Mouse (Mus musculus) hindbrain, embryonic 11.5 days (tissue): ENCODE results near the gene Muc3. TPM values are rescaled to one million over a fixed set of nuclear protein-coding genes. Genes with fewer than 3 reads are reported as not detected.

Experiments
- ATAC-seq: fragments of 200-750 bp; cut with Nextera tagmentation; 2 replicates; pipeline ENCODE4 v1.8.0; 2017; ENCODE audit warnings: mild to moderate bottlenecking, moderate TSS enrichment, moderate library complexity; ENCODE audit not compliant: low FRiP score
- DNase-seq: peaks from one replicate; pipeline ENCODE4 v3.0.0-alpha.2; 2015; ENCODE audit warnings: low spot score
- H3K27ac ChIP-seq: fragments of 300-500 bp; sonication (generic); 2 replicates; pipeline ENCODE4 v1.5.1; 2014; ENCODE audit warnings: mild to moderate bottlenecking, low read depth, low read length
- H3K27me3 ChIP-seq: fragments of 300-500 bp; sonication (generic); 2 replicates; pipeline ENCODE4 v1.6.1; 2014; ENCODE audit warnings: mild to moderate bottlenecking, low read length, moderate library complexity, mixed read lengths; ENCODE audit not compliant: control insufficient read depth, insufficient read depth
- H3K36me3 ChIP-seq: fragments of 300-500 bp; sonication (generic); 2 replicates; pipeline ENCODE4 v1.6.1; 2014; ENCODE audit warnings: mild to moderate bottlenecking, low read length, moderate library complexity, mixed read lengths; ENCODE audit not compliant: control insufficient read depth, insufficient read depth
- H3K4me1 ChIP-seq: fragments of 300-500 bp; sonication (generic); replicated peaks from 2 replicates; pipeline ENCODE4 v1.6.1; 2014; ENCODE audit warnings: low read length, mixed read lengths; ENCODE audit not compliant: control insufficient read depth, insufficient read depth
- H3K4me2 ChIP-seq: fragments of 300-500 bp; sonication (generic); replicated peaks from 2 replicates; pipeline ENCODE4 v1.6.1; 2014; ENCODE audit warnings: mild to moderate bottlenecking, low read depth, low read length
- H3K4me3 ChIP-seq: fragments of 300-500 bp; sonication (generic); 2 replicates; pipeline ENCODE4 v1.5.1; 2014; ENCODE audit warnings: low read depth, low read length
- H3K9ac ChIP-seq: fragments of 300-500 bp; sonication (generic); 2 replicates; pipeline ENCODE4 v1.6.1; 2014; ENCODE audit warnings: low read depth, low read length
- H3K9me3 ChIP-seq: fragments of 300-500 bp; sonication (generic); 2 replicates; pipeline ENCODE4 v1.6.1; 2016; ENCODE audit warnings: low read length; ENCODE audit not compliant: control insufficient read depth
- WGBS: fragments of 180-500 bp; shearing (Covaris S2); extraction: QIAGEN DNeasy Blood & Tissue Kit; methylation state at CpG from one replicate; pipeline ENCODE4 v1.1.7; 2014; 5-methylcytosine and 5-hydroxymethylcytosine counted together
- polyA plus RNA-seq: library from polyadenylated mRNA; unstranded; fragments of >200 nt; fragmentation: Nextera tagmentation; extraction: Ambion mirVana; gene quantifications from 2 replicates; pipeline ENCODE4 v1.2.1, GENCODE M21; 2014

The Muc3 gene
- polyA plus RNA-seq, 1 experiment from 2014 or later, result not detected

- DNase-seq, result no peak
- Histone ChIP-seq H3K27ac (no peak overlapping the region), H3K36me3 (no peaks in the 10 kb centered on the region), H3K27me3 (no peaks in the 10 kb centered on the region), H3K9me3 (no peaks in the 10 kb centered on the region), H3K4me3 (no peak overlapping the region), H3K4me1 (no peaks in the 10 kb centered on the region), H3K9ac (no peak overlapping the region), H3K4me2 (no peak overlapping the region)
- 70% methylated on average over 7 of the region's 7 CpGs for WGBS
- ATAC-seq, result no peak
Measured at GRCm38 (mm10) chr5:137171478-137171877, 22.4 kb upstream of the Muc3 start.

- Histone ChIP-seq H3K27ac (no peak overlapping the region), H3K4me3 (no peak overlapping the region), H3K9ac (no peak overlapping the region), H3K4me2 (no peak overlapping the region), H3K36me3 (no peaks in the 10 kb centered on the region), H3K9me3 (no peaks in the 10 kb centered on the region), H3K4me1 (no peaks in the 10 kb centered on the region), H3K27me3 (no peaks in the 10 kb centered on the region)
- no peak for ATAC-seq
- WGBS, result 75% methylated on average over 9 of the region's 9 CpGs
- DNase-seq, result no peak
Measured at GRCm38 (mm10) chr5:137170836-137171380, 21.8 kb upstream of the Muc3 start.

DNA sequence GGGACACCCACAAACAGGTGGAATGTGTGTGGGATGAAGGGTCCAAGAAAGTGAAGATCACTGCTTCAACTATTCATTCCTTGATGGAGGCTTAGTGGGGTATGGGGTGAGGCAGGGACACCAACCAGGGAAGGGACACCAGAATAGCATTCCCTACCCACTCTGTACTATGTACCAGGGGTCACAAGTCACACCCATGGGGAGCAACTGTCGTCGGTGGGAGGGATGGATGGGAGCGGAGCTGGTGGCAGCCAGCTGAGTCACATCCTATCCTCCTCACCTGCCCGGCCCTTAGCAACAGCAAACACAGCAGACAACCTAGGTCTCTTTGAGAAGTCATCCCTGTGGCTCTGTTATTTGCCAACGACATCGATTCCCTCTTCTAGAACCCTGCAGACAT lies 18.4 kb upstream of the Muc3 start:
- Histone ChIP-seq H3K27me3 (no peaks in the 10 kb centered on the region), H3K4me2 (no peak overlapping the region), H3K4me1 (no peaks in the 10 kb centered on the region), H3K36me3 (no peaks in the 10 kb centered on the region), H3K4me3 (no peak overlapping the region), H3K27ac (no peak overlapping the region), H3K9me3 (no peaks in the 10 kb centered on the region), H3K9ac (no peak overlapping the region)
- DNase-seq (no peak), ATAC-seq (no peak)
- 75% methylated on average over 6 of the region's 6 CpGs for WGBS

- Histone ChIP-seq H3K27me3 (no peaks in the 10 kb centered on the region), H3K4me3 (no peak overlapping the region), H3K9me3 (no peaks in the 10 kb centered on the region), H3K4me1 (no peaks in the 10 kb centered on the region), H3K9ac (no peak overlapping the region), H3K27ac (no peak overlapping the region), H3K4me2 (no peak overlapping the region), H3K36me3 (no peaks in the 10 kb centered on the region)
- DNase-seq, result no peak
- WGBS, result 75% methylated on average over 9 of the region's 9 CpGs
- no peak for ATAC-seq
Measured at GRCm38 (mm10) chr5:137166012-137166411, 16.9 kb upstream of the Muc3 start.

DNA sequence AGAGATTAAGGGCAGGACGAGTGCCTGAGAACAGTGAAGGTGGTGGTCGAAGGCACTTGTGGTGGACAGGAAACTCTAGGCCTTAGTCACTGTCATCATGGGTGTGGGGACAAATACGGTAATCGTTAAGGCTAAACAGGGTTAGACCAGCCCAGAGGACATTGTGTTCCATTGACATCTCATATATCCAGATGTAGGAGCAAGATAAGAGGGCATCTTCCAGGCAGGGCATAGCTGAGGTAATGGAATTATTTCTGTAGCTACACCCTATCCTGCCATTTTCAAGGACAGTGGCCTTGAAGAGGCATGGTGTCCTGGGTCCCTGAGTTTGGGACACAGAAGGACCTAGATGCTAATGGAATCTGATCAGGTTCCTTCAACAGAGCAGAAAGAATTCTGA lies 12.7 kb upstream of the Muc3 start:
- Histone ChIP-seq H3K9me3 (no peaks in the 10 kb centered on the region), H3K4me3 (no peak overlapping the region), H3K27ac (no peak overlapping the region), H3K36me3 (no peaks in the 10 kb centered on the region), H3K9ac (no peak overlapping the region), H3K4me1 (no peaks in the 10 kb centered on the region), H3K27me3 (no peaks in the 10 kb centered on the region), H3K4me2 (no peak overlapping the region)
- ATAC-seq (no peak), DNase-seq (no peak)
- 77% methylated on average over 4 of the region's 4 CpGs for WGBS

DNA sequence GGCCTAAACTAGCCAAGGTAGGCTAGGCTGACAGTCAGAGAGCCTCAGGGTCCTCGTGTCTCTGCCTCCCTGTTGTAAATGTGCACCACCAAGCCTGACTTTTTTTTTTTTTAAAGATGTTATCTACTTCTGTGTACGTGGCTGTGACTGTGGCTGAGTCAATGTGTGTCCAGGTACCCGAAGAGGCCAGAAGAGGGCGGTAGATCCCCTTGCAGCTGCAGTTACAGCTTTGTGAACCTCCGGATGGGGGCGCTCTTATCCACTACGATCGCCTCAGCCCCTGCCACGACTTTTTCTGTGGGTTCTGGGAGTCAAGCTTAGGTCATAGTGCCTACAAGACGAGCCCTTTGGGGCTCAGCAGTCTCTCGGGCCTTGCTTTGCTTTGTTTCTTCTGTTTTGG lies 10.3 kb upstream of the Muc3 start:
- Histone ChIP-seq H3K27ac (no peak overlapping the region), H3K36me3 (no peaks in the 10 kb centered on the region), H3K4me1 (no peaks in the 10 kb centered on the region), H3K9ac (no peak overlapping the region), H3K4me3 (no peak overlapping the region), H3K27me3 (no peaks in the 10 kb centered on the region), H3K9me3 (no peaks in the 10 kb centered on the region), H3K4me2 (no peak overlapping the region)
- 34% methylated on average over 11 of the region's 11 CpGs for WGBS
- ATAC-seq (no peak), DNase-seq (peak; percentile 34)

- H3K9me3 ChIP-seq, result 0 out of 2 replicates have a peak, but pooled peaks cover 2% of the 10 kb centered on the region
- no peak for DNase-seq
- H3K4me3 ChIP-seq, result no peak overlapping the region
- no peak for ATAC-seq
- H3K36me3 ChIP-seq, result no peaks in the 10 kb centered on the region
- no peak overlapping the region for H3K9ac ChIP-seq
- no peaks in the 10 kb centered on the region for H3K4me1 ChIP-seq
- H3K27ac ChIP-seq, result no peak overlapping the region
- no peak overlapping the region for H3K4me2 ChIP-seq
- 94% methylated on average over 5 of the region's 5 CpGs for WGBS
- no peaks in the 10 kb centered on the region for H3K27me3 ChIP-seq
Measured at GRCm38 (mm10) chr5:137153289-137153688, 4.2 kb upstream of the Muc3 start.

- H3K9me3 ChIP-seq, result 0 out of 2 replicates have a peak, but pooled peaks cover 2% of the 10 kb centered on the region
Measured at GRCm38 (mm10) chr5:137152623-137153022, 3.5 kb upstream of the Muc3 start.

GRCm38 (mm10) chr5:137140836-137141235 lies 8.3 kb downstream of the Muc3 start:
- no peaks in the 10 kb centered on the region for H3K4me1 ChIP-seq
- no peak overlapping the region for H3K4me2 ChIP-seq
- 59% methylated on average over 3 of the region's 3 CpGs for WGBS
- no peak overlapping the region for H3K9ac ChIP-seq
- no peaks in the 10 kb centered on the region for H3K27me3 ChIP-seq
- no peak overlapping the region for H3K4me3 ChIP-seq
- ATAC-seq (no peak), DNase-seq (no peak)
- no peak overlapping the region for H3K27ac ChIP-seq
- no peaks in the 10 kb centered on the region for H3K36me3 ChIP-seq
- H3K9me3 ChIP-seq, result no peaks in the 10 kb centered on the region

More at GRCm38 (mm10) chr5:137152623-137153022, 3.5 kb upstream of the Muc3 start:
- no peak overlapping the region for H3K4me3 ChIP-seq
- no peaks in the 10 kb centered on the region for H3K27me3 ChIP-seq
- peak; percentile 63; the same call in 1 of the 2 replicates for ATAC-seq
- WGBS, result 73% methylated on average over 2 of the region's 2 CpGs
- peak; percentile 47 for DNase-seq
- no peaks in the 10 kb centered on the region for H3K36me3 ChIP-seq
- H3K27ac ChIP-seq, result no peak overlapping the region
- no peaks in the 10 kb centered on the region for H3K4me1 ChIP-seq
- H3K9ac ChIP-seq, result no peak overlapping the region
- no peak overlapping the region for H3K4me2 ChIP-seq
